Mouse (Mus musculus) left cerebral cortex, adult 18-20 months (tissue): Measurements from ENCODE around the gene Minos1. TPM values are rescaled to one million over a fixed set of nuclear protein-coding genes. Genes with fewer than 3 reads are reported as not detected.
A peak's percentile ranks its signal among the peaks of the same experiment; 100 is the strongest.

Experiments used
- DNase-seq, 2 experiments: peaks; one replicate each; pipeline ENCODE4 v3.0.0; 2021 to 2022; ENCODE audit warnings: low spot score in 2 of 2, mixed read lengths in 1 of 2
- total RNA-seq, 2 experiments: library from RNA; stranded (reverse); gene quantifications; 2 replicates each; pipeline ENCODE4 v1.2.3; 2021

Minos1 gene
- total RNA-seq, 2 experiments from 2014 or later: 198 to 207 TPM

DNA sequence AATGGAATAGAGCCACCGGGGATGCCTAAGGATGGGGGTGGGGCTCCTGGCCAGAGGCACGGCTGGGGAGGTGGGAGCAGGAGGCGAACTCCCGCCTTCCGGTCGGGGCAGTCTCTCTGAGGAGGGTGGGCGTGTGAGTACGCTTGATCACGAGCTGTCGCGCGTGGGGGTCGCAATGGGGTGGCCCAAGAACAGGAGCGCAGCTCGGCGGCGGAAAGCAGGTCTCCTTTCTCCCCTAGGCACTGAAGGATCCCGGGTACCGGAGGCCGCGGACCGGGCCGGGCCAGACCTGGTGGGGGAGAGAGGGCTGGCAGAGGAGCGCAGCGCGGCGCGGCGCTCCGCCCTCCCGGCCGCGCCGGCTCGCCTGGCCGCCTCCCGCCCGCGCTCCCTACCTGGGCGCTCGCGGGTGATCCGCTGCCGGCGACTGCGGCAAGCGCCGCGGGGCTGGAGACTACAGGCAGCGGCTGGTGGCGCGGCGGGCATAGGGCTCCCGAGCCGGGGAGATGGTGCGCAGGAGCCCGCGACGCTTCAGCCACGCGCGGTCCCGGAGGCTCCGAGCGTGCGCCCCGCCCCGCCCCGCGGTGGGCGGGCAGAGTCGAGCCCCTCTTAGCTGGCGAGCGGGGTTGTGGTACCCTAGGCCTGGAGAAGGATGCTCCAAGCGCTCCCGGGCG is 55.7 kb downstream of the Minos1 start, which contains the start of gene Htr6:
Htr6 (minus strand) TSS at position 530 of the 671 bp plus-strand sequence.
- DNase-seq: peak; percentile 40 to 60

DNA sequence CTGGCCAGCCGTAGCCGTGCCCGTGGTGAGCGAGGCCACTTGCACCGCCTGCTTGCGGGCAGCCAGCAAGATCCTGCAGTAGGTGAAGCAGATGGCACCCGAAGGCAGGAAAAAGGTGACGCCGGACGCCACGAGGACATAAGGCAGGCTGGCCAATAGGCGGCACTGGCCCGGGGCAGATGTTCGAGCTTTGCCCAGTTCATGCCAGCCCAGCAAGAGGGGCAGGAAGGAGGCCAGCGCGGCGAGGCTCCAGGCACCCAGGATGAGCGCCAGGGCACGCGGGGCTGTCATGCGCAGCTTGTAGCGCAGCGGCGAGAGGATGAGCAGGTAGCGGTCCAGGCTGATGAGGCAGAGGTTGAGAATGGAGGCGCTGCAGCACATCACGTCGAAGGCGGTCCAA is 56.9 kb downstream of the Minos1 start:
- DNase-seq: no peak

DNA sequence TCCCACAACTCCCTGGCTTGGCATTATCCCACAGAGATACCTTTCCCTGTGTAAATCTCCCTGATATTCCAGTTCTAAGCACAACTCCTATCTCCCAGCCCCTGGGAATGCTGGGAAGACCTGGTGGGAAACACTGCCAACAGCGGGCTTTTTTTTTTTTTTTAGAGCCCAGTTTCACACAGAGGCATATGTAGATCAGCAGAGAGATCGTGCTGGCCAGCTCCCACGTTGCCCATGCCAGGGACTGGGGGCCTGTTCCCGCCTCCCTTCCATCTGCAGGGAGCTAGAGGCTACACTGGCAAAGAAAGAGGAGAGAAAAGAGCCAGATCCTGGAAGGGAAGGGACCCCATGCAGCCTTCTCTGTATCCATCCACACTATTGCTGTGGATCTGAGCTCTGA is 62.6 kb downstream of the Minos1 start:
- DNase-seq: peak; percentile 69 to 84

DNA sequence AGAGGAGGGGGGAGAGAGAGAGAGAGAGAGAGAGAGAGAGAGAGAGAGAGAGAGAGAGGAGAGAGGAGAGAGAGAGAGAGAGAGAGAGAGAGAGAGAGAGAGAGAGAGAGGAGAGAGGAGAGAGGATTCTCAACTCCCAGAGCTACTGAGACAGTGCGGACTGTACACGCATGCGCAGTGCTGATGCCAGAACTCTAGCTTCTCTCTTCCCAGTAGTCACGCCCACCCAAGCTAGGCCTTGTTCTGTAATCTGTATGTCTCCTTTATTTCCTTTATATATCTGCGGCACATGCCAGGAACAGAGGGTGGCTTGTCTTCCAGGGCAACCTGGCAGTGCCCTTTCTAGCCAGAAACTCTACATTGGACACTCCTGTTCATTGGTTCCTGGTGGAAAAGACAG is 66.1 kb downstream of the Minos1 start:
- DNase-seq: peak in 1 of 2 experiments; percentile 46

DNA sequence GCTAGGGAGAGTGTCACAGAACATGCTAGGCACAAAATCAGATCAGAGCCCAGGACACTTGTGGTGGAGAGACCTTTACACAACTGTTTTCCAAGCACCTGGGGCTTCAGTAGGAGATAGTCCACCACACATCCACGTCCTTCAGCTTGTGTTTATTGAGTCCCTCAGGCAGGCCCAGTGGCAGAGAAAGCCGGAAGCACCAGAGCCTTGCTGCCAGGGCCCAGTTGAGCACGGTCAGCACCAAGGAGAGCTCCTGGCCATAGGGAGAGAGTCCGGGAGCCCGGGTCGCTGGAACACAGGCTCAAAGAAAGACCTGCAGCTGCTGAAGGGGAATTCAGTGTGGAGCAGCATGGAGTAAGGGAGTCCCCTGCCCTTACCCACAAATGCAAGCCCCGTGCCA is 71.3 kb downstream of the Minos1 start:
- no peak for DNase-seq

DNA sequence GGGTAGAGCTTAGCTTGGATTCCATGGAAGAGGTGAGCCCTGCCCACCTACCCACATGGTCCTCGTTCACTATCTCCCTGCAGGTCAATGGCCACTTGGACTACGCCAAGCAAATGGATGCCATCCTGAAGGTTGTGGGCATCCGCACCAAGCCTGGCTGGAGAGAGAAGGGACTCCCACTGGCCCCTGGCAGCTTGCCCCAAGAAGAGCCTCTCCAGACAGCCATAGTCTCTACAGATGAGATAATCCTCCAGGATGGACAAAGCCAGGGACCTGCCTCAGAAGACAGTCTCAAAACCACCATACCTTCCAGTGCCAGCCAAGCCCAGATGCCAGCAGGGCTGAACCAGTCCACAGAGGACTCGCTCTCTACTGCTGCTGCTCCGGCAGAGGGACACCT is 72.9 kb downstream of the Minos1 start:
- no peak for DNase-seq

DNA sequence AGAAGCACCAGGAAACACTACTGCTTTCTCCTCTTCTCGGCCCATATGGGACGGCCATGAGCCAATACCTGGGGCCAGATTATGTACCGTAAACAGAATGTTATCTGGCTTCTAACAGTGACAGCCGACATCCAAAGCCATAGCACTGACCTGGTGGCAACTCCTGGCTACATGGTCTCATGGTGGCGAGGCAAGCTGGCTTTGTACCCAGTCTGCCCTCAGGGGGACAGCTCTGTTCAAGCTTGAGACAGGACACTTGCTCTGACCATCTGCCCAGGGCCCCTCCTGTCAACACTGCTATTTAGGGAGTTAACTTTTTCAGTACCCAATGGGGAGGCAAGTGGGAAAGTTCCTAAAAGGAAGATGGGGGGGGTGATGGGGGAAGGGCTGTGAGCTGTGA is 73.6 kb downstream of the Minos1 start:
- DNase-seq: no peak

DNA sequence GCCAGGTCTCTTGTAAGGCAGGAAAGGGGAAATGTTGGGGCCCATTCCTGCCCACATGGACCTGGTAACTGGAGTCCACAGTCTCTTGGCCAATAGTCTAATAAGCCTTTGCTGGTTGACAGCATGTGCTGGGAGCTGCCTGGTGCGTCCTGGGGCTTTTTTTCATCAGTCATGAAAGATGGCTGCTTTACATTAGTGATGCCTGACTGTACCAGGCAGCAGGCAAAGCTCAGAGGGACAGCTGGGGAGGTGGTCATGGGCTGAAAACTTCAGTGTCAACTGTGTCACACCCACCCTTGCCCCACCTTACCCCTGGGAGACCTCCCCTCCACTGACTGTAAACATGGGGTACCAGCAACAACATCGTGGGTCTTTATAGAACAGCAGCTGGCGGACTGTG is 75.2 kb downstream of the Minos1 start:
- no peak for DNase-seq

DNA sequence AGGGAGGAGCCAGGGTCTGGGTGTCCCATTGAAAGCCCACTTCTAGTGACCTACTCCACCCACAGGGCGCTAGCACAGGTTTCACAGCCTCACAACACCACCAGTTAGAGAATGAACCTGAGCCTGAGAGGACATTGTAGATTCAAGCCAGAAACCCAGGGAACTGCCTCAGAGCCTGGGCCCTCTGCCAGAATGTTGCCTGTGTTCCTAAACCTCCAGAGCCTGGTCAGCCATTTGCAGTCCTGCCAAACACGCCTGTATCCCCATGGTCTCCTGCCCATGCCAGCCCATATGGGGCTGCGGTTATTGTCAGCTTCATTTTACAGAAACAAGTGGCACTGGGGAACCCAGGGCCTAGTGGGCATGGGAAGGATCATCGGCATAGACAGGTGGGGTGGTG is 75.6 kb downstream of the Minos1 start:
- DNase-seq: no peak

DNA sequence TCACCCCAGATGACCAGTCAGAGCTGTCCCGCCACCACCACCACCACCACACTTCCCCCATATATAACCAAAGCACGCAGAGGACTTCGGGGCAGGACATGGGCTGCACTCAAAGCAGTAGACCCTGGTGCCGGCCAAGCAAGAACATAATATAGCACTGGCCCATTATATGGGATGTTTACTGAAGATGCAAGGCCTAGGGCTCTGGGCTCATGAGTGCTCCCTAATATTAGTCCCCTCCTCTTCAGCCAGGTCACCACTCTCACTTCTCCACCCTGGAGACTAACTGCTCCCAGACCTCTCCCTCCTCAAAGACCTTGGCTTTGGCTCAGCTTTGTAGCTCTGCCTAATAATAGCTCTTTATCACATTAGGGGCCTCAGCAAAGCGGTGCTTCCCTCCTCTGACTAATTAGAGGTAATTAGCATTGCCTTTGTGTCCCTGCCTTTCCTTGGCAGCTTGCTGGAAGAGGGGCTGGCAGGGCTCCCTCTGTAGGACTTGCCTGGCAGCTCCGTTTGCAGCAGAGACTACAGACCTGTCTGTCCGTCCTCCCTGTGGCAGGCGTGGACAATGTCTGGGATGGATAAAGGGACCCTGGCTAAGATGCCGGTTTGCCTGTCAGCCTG is 76.5 kb downstream of the Minos1 start:
- DNase-seq: no peak

DNA sequence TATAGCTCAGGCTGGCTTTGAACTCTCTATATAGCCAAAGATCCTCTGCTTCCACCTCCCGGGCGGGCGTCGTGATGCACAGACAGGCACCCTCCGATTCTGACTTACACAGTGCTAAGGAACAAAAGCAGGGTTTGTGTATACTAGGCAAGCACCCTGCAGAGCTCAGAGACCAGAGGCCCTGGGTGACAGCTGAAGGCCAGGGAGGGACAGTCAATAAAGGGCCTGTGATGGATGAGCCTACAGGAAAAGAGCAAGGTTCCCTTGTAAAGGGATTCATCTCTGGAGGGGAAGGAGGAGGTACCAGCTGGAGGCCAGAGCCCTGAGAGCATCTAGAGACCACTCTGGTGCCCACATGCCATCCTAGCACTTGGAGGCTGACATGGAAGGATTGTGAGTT is 77.5 kb downstream of the Minos1 start:
- DNase-seq: no peak

DNA sequence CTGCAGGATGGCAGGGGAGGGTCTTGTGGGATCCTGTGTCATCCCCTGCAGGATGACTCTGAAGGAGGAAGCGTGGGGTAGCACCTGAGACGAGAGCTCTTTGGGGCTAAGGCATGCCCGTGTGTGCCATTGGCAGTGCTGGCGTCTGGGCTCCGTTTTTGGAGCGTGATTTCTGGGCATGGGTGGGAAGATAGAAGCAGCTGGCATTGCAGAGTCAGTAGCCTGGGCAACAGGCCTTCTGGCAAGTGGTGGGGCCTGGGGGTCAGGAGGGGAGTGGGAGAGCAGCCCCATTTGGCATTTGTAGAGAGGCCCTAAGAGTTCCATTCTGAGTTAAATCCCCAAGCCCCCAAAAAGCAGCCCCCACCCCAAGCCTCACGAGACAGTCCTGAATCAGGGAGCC is 78.1 kb downstream of the Minos1 start:
- DNase-seq: no peak

Other genes with a start within 250 kb of the Minos1 start
- gene Otud3, start 217.2 kb downstream of the Minos1 start, total RNA-seq: 10 to 100 TPM; 14.8 to 17.1 TPM
- gene Rnf186, start 164.0 kb downstream of the Minos1 start, total RNA-seq: not detected
- 1 to 10 TPM; 2.1 to 2.3 TPM for gene Tmco4, start 158.2 kb downstream of the Minos1 start, total RNA-seq
- 1 to 10 TPM; 5.7 to 7.6 TPM for gene Htr6, start 55.5 kb downstream of the Minos1 start, total RNA-seq
- gene Nbl1, start 38.1 kb downstream of the Minos1 start, total RNA-seq: 10 to 100 TPM; 62.6 to 66.6 TPM
- gene Capzb, start 61.8 kb upstream of the Minos1 start, total RNA-seq: 100 to 1,000 TPM; 302 to 316 TPM
- 10 to 100 TPM; 15.0 to 15.8 TPM for gene Pqlc2, start 179.6 kb upstream of the Minos1 start, total RNA-seq
- gene Akr7a5, start 179.6 kb upstream of the Minos1 start, total RNA-seq: 10 to 100 TPM; 26.8 to 27.0 TPM
- gene Mrto4, start 221.5 kb upstream of the Minos1 start, total RNA-seq: 10 to 100 TPM; 44.3 to 47.5 TPM
- gene Emc1, start 221.5 kb upstream of the Minos1 start, total RNA-seq: 10 to 100 TPM; 83.1 to 87.3 TPM
- gene Ubr4, start 221.5 kb upstream of the Minos1 start, total RNA-seq: 100 to 1,000 TPM; 168 to 170 TPM